Mouse (Mus musculus): ENCODE results near the gene Ankrd22.

DNA sequence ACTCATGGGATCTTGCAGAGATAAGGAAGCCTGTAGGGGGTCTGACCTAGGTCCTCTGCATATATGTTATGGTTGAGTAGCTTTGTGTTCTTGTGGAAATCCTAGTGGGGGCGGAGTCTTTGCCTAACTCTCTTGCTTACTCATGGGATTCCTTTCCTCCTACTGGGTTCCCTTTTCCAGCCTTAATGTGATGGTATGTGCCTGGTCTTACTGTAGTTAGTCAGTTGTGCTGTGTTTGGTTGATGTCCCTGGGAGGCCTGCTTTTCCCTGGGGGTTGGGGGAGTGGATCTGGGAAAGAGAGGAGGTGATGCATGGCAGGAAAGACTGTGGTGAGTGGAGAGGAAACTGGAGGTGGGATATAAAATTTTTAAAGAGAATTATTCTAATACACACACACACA lies 32.2 kb upstream of the Ankrd22 start:
- TF ChIP-seq GATA1 (IDR thresholded peaks at IDR 0.05; ENCODE audit: borderline replicate concordance, low read length) (no peak), FLI1 (IDR thresholded peaks at IDR 0.05; ENCODE audit: low read length) (no peak)

All from megakaryocyte, embryonic 14.5 days (primary cell).